Mouse (Mus musculus) intestine, embryonic 16.5 days (tissue): ENCODE measurements at regions not wholly inside any gene's neighbourhood (a gene's known extent, or its start where the extent isn't known, plus 50 kb on each side); places are given as distances from the start of the nearest gene placed in this dataset.

ENCODE experiments used
- ATAC-seq: fragments of 200-750 bp; cut with Nextera tagmentation; 2 replicates; pipeline ENCODE4 v1.8.0; 2017; ENCODE audit warnings: moderate TSS enrichment, moderate library complexity
- H3K27ac ChIP-seq: fragments of 300-500 bp; sonication (generic); 2 replicates; pipeline ENCODE4 v1.5.1; 2014; ENCODE audit warnings: mild to moderate bottlenecking, low read length
- H3K27me3 ChIP-seq: fragments of 300-500 bp; sonication (generic); replicated peaks from 2 replicates; pipeline ENCODE4 v1.6.1; 2014; ENCODE audit warnings: low read length, control low read depth, mixed read lengths; ENCODE audit not compliant: control insufficient read depth, insufficient read depth
- H3K36me3 ChIP-seq: fragments of 300-500 bp; sonication (generic); 2 replicates; pipeline ENCODE4 v1.6.1; 2014; ENCODE audit warnings: low read length, control low read depth; ENCODE audit not compliant: control insufficient read depth, insufficient read depth
- H3K4me1 ChIP-seq: fragments of 300-500 bp; sonication (generic); 2 replicates; pipeline ENCODE4 v1.6.1; 2014; ENCODE audit warnings: low read length, control low read depth, mixed read lengths; ENCODE audit not compliant: control insufficient read depth, insufficient read depth
- H3K4me2 ChIP-seq: fragments of 300-500 bp; sonication (generic); 2 replicates; pipeline ENCODE4 v1.6.1; 2014; ENCODE audit warnings: low read depth, low read length, control low read depth
- H3K4me3 ChIP-seq: fragments of 300-500 bp; sonication (generic); 2 replicates; pipeline ENCODE4 v1.5.1; 2014; ENCODE audit warnings: mild to moderate bottlenecking, low read length
- H3K9ac ChIP-seq: fragments of 300-500 bp; sonication (generic); 2 replicates; pipeline ENCODE4 v1.6.1; 2014; ENCODE audit warnings: low read depth, low read length
- H3K9me3 ChIP-seq: fragments of 300-500 bp; sonication (generic); 2 replicates; pipeline ENCODE4 v1.6.1; 2016; ENCODE audit warnings: low read length, control low read depth; ENCODE audit not compliant: control insufficient read depth
- WGBS: fragments of 180-500 bp; shearing (Covaris S2); extraction: QIAGEN DNeasy Blood & Tissue Kit; methylation state at CpG from one replicate; pipeline ENCODE4 v1.1.7; 2014; 5-methylcytosine and 5-hydroxymethylcytosine counted together

DNA sequence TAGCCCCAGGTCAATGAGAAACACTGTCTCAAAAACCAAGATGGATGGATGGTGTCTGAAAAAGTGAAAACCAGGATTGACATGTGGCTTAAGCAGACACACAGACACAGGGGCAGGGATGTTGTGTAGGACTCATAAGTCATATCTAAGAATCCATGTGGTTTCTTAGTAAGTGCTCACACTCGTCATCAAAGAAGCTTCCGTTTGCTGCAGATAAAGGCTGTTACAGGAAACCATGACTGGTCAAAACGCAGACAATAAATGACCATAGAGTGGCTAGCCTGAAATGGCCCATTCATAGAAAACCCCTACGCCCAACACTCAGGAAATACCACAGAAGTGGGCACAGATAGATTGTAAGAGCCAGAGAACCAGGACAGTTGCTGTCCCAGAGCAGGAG is 118.8 kb upstream of the Mgat5 start:
- 85% methylated on average over 4 of the region's 4 CpGs for WGBS
- Histone ChIP-seq H3K36me3 (no peaks in the 10 kb centered on the region), H3K9ac (no peak overlapping the region), H3K4me3 (no peak overlapping the region), H3K27me3 (no peaks in the 10 kb centered on the region), H3K9me3 (no peaks in the 10 kb centered on the region), H3K27ac (no peak overlapping the region), H3K4me2 (no peak overlapping the region), H3K4me1 (no peaks in the 10 kb centered on the region)
- ATAC-seq = no peak

DNA sequence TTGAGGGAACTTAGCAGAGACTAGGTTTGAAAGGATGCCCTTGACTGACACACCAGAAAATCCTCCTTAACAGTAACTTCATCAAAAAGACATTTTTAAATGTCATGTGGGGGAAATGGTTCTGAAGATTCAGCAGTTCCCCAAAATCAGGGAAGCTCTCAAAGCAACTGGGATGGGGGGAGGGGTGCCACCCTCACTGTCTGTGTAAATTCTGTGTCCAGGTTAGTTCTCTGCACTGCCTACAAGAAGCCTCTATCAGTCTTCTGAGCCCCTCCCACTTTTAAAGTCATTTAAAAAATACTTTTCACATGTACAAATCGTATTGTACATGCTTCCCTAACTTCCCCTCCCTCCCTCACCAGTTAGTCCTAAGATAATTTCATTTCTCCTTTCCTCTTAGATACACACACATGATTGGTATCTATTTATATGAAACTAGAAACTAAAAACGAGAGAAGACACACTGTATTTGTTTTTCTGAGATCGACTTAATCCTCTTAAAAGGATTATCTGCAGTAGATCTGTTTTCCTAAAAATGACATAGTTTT is 121.0 kb upstream of the Mgat5 start:
- Histone ChIP-seq H3K9ac (no peak overlapping the region), H3K4me2 (no peak overlapping the region), H3K9me3 (no peaks in the 10 kb centered on the region), H3K36me3 (no peaks in the 10 kb centered on the region), H3K4me1 (no peaks in the 10 kb centered on the region), H3K27me3 (no peaks in the 10 kb centered on the region), H3K4me3 (no peak overlapping the region), H3K27ac (no peak overlapping the region)
- ATAC-seq = no peak
- 47% methylated on average over 3 of the region's 3 CpGs for WGBS

DNA sequence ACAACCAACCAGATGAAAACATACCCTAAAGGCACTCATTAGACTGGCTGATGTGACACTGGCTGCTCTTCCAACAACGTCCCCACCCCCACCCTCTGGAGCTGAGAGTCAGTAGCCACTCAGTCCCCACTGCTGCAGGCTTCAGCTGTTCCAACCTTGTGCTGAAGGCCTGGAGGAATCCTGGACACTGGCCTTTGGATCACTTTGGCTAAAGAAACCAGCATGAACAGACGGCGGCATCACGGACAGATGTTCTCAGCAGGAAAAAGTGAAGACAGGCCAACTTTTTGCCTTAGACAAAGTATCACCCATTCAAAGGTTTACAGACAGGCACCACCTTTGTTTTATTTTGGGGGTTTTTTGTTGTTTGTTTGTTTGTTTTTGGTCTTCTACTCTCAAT is 125.8 kb upstream of the Mgat5 start:
- Histone ChIP-seq H3K4me1 (no peaks in the 10 kb centered on the region), H3K4me3 (no peak overlapping the region), H3K27me3 (no peaks in the 10 kb centered on the region), H3K27ac (no peak overlapping the region), H3K4me2 (no peak overlapping the region), H3K36me3 (no peaks in the 10 kb centered on the region), H3K9ac (no peak overlapping the region), H3K9me3 (no peaks in the 10 kb centered on the region)
- no peak for ATAC-seq
- 72% methylated on average over 4 of the region's 4 CpGs for whole genome bisulfite sequencing

DNA sequence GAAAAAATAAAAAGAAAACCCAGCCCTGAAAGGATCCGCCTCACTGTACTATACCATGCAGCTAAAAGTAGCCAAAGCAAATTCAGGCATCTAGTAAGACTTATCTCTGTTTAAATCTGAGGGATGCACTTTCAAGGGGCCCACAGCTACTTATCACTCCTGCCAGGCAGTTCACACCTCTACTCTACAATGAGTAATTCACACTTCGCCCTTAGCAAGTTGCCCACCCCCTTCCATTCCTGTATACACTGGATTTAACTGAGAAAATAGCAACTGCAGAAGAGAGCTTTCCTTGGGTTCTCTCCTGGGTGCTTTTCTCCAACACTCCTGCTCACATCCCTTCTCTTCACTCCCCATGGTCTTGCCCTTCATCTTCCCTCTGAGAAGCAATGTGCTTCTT is 142.4 kb upstream of the Mgat5 start:
- Histone ChIP-seq H3K27me3 (no peaks in the 10 kb centered on the region), H3K4me2 (no peak overlapping the region), H3K4me3 (no peak overlapping the region), H3K9ac (no peak overlapping the region), H3K9me3 (no peaks in the 10 kb centered on the region), H3K36me3 (no peaks in the 10 kb centered on the region), H3K27ac (no peak overlapping the region), H3K4me1 (no peaks in the 10 kb centered on the region)
- 72% methylated on average over 2 of the region's 2 CpGs for WGBS
- ATAC-seq = no peak

DNA sequence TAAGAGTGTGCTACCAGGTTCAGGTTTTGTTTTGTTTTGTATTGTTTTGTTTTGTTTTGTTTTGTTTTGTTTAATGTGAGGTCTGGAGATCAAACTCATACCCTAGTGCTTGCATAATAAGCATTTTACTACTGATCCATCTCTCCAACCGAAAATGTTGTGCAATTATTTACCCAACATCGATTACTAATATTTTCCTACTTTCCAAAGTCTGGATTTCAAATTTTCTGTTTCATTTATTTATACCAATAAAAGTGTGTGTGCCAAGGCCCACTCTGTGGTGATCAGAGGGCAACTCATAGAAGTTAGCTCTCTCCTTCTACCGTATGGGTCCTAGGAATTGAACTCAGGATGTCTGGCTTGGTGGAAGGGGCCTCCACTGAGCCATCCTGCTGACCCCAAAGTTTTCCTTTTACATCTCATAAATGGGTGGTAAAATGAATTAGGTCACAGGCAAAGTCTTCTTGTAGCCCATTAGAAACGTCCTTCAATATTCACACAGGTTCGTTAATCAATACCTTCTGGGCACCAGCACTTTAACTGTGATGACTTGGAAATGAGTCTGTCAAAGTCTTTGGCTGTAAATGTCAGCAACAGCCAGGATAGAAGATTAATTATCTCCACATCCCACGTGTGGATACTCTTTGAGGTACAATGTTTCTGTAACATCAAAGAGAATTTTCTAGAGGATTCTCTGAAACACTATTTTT is 158.9 kb upstream of the Mgat5 start:
- Histone ChIP-seq H3K4me3 (no peak overlapping the region), H3K9me3 (no peaks in the 10 kb centered on the region), H3K4me2 (no peak overlapping the region), H3K27me3 (no peaks in the 10 kb centered on the region), H3K4me1 (no peaks in the 10 kb centered on the region), H3K9ac (no peak overlapping the region), H3K36me3 (no peaks in the 10 kb centered on the region), H3K27ac (no peak overlapping the region)
- no peak for ATAC-seq
- WGBS = 71% methylated on average over 6 of the region's 6 CpGs

DNA sequence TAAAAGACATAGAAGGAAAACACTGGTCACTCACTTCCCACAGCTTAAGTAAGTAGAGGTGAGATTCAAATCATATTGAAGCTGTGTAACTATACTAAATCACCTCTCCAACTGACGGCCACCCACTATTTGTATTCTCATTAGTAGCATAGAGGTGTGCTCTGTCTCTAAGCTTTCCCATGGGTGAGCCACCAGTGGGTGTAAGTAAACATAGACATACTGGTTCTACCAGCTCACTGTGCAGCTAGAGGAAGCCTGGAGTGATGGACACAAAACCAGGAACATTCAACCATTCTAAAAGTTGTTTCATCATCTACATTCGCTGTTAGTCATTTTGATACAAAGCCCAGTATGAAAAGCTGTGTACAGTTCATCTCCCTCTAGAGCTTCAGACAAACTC is 170.1 kb upstream of the Mgat5 start:
- Histone ChIP-seq H3K4me3 (no peak overlapping the region), H3K36me3 (no peaks in the 10 kb centered on the region), H3K27ac (no peak overlapping the region), H3K9ac (no peak overlapping the region), H3K27me3 (no peaks in the 10 kb centered on the region), H3K4me1 (no peaks in the 10 kb centered on the region), H3K4me2 (no peak overlapping the region), H3K9me3 (no peaks in the 10 kb centered on the region)
- no peak for ATAC-seq
- 87% methylated on average over 2 of the region's 2 CpGs for WGBS

DNA sequence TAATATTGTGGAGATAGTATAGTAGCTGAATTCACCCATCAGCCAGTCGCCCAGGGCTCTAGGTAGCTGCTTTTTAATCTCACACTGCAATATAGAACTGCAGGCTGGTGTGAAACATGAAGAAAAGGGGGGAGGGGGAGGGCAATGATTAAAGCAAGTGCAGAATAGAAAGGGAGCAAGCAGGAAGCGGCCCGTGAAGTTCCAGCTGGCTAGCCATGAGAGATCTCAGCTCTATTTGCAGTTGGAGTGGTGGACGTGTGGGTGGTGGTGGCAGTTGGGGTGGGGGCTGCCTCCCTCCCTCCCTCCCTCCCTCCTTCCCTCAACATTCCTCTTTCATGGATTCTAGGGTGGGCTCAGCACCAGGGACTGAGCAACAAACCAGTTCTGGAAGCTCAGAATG is 173.3 kb upstream of the Mgat5 start:
- Histone ChIP-seq H3K9me3 (no peaks in the 10 kb centered on the region), H3K4me3 (no peak overlapping the region), H3K9ac (no peak overlapping the region), H3K4me1 (no peaks in the 10 kb centered on the region), H3K36me3 (no peaks in the 10 kb centered on the region), H3K27ac (no peak overlapping the region), H3K27me3 (no peaks in the 10 kb centered on the region), H3K4me2 (no peak overlapping the region)
- no peak for ATAC-seq
- 20% methylated on average over 4 of the region's 4 CpGs for WGBS

DNA sequence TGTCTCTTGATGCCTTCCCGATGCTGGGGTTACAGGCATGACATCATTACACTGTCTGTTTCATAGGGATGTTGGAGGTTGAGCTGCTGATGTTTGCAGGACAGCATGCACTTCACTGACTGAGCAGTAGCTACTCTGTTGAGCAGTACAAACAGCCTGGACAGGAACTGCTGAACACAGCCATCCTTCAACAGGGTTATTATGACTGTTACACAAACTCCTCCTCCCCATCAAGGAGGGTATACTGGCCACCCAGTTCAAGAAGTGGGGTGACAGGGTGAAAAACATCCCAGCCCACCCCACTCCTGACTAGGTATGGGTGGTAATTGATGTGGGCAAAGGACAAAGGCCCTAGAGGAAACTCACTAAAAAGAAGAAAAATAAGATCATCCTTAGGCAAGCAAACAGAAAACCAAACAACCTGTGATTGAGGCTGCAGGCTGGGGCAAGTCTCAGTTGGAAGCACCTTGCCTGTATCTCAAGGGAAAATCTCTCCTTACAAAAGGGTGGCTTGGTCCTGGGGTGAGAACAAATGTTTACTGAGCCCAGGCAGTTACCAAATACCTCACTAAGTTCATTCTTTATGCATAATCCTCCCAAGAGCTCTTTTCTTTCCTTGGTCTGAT is 175.8 kb upstream of the Mgat5 start:
- Histone ChIP-seq H3K4me2 (no peak overlapping the region), H3K9ac (no peak overlapping the region), H3K27me3 (no peaks in the 10 kb centered on the region), H3K9me3 (no peaks in the 10 kb centered on the region), H3K27ac (no peak overlapping the region), H3K4me1 (no peaks in the 10 kb centered on the region), H3K36me3 (no peaks in the 10 kb centered on the region), H3K4me3 (no peak overlapping the region)
- no peak for ATAC-seq
- WGBS = 82% methylated on average over 1 of the region's 1 CpGs

DNA sequence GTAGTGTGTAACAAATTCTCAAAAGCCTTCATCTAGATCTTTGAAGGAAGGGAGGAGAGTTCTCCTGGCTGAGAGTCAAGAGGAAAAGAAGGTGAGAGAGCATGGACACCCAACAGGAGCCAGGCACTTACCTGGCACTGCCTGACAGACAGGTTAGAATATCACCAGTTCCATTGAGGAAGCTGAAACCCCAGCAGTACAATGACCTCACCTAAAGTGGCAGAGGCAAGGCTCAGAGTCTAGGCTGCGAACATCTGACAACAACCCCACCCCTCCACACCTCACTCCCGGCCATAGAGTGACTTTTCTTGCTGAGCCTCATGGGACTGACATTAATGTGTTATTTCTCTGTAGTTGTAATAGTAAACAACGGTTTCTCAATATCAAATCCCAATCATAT is 181.7 kb upstream of the Mgat5 start:
- H3K27me3 ChIP-seq = no peaks in the 10 kb centered on the region
- 65% methylated on average over 3 of the region's 3 CpGs for WGBS
- H3K27ac ChIP-seq = no peak overlapping the region
- H3K4me3 ChIP-seq = no peak overlapping the region
- H3K36me3 ChIP-seq = no peaks in the 10 kb centered on the region
- H3K9ac ChIP-seq = no peak overlapping the region
- ATAC-seq = no peak
- no peaks in the 10 kb centered on the region for H3K9me3 ChIP-seq
- no peak overlapping the region for H3K4me2 ChIP-seq
- no peaks in the 10 kb centered on the region for H3K4me1 ChIP-seq
